ENCODE assay signal across 17 mouse cellular contexts in the genomic region with DNA sequence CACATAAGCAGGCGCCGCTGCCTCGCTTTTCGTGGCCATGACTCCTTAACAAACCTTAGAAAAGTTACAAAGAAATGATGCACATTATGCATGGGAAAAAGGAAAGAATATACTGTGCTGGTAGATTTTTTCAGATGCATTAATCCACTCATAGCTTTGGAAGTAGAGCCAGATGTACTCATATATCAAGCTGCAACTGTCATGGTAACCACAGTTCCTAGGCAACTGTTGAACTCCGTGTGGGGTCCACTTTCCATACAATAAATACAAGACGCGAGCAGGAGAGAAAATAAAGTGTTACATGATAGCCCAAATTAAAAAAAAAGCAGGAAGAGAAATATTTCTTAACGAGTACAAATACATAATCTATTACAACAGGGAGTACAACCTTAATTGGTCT.
DNase-seq lines count a peak whose midpoint lies in the region; ATAC-seq and TF ChIP-seq lines count a peak whose summit lies in the region.
"Had no signal": no experiment of that assay in that cellular context is flagged by ENCODE, and none has a peak within 500 bp of the region (broad histone marks: within the 10 kb centered on the region; RNA-seq: fewer than 3 reads in every experiment).

No protein-coding gene starts in this region.

- TF ChIP-seq CTCF in forebrain, postnatal 0 days (IDR thresholded peaks at IDR 0.05; ENCODE audit: low read depth) = no peak
- TF ChIP-seq CTCF in embryonic fibroblast, embryonic 13.5 days (IDR thresholded peaks at IDR 0.05; ENCODE audit: borderline replicate concordance, insufficient read depth, low read length) = no peak

- no peak overlapping the region for H3K9ac ChIP-seq in forebrain, postnatal 0 days
- no peak overlapping the region for H3K9ac ChIP-seq in forebrain, embryonic 15.5 days (replicated peaks)
- H3K9ac ChIP-seq in lung, embryonic 16.5 days (ENCODE audit: low read length) = no peak overlapping the region
- no peak overlapping the region for H3K9ac ChIP-seq in stomach, embryonic 14.5 days (replicated peaks; ENCODE audit: low read depth, low read length)
- H3K9ac ChIP-seq: midbrain, embryonic 15.5 days; neural tube, embryonic 13.5 days had no signal

- 0 out of 2 replicates have a peak, but pooled peaks have one; percentile 45 for ATAC-seq in forebrain, postnatal 0 days
- no peak for ATAC-seq in forebrain, embryonic 15.5 days (replicated peaks)
- ATAC-seq in lung, embryonic 16.5 days (ENCODE audit: low read depth) = 0 out of 2 replicates have a peak, but pooled peaks have one; percentile 59
- ATAC-seq in stomach, embryonic 14.5 days (ENCODE audit: insufficient number of reproducible peaks, insufficient read depth, low FRiP score, low read depth) = 0 out of 2 replicates have a peak, but pooled peaks have one; percentile 39
- ATAC-seq: midbrain, embryonic 15.5 days had no signal

- no peak overlapping the region for H3K4me3 ChIP-seq in forebrain, postnatal 0 days (ENCODE audit: low read depth, low read length)
- H3K4me3 ChIP-seq in forebrain, embryonic 15.5 days = no peak overlapping the region
- no peak overlapping the region for H3K4me3 ChIP-seq in lung, embryonic 16.5 days (ENCODE audit: low read length)
- H3K4me3 ChIP-seq in embryonic fibroblast, embryonic 13.5 days (ENCODE audit: insufficient read depth, low read length) = no peak overlapping the region
- no peak overlapping the region for H3K4me3 ChIP-seq in stomach, embryonic 14.5 days (ENCODE audit: low read depth, low read length)
- H3K4me3 ChIP-seq: forebrain, embryonic 10.5 days; hindbrain, embryonic 10.5 days; left cerebral cortex, adult 2 months; midbrain, embryonic 15.5 days; neural tube, embryonic 13.5 days had no signal

- DNase-seq in forebrain, postnatal 0 days = no peak
- no peak for DNase-seq in lung, postnatal 10 days
- DNase-seq in adrenal gland, adult (ENCODE audit: inconsistent age in 2 of 2, low spot score in 1 of 2) = no peak
- no peak for DNase-seq in adrenal gland, adult 8-10 months
- DNase-seq: adrenal gland, postnatal 36 days; cerebellum, adult 11-12 months; kidney, postnatal 36 days had no signal

- H3K27ac ChIP-seq in forebrain, postnatal 0 days (ENCODE audit: low read depth, low read length) = no peak overlapping the region
- H3K27ac ChIP-seq in forebrain, embryonic 15.5 days (replicated peaks) = no peak overlapping the region
- H3K27ac ChIP-seq in lung, embryonic 16.5 days (ENCODE audit: low read length) = peak overlapping the region; percentile 66; the same call in 1 of the 2 replicates
- H3K27ac ChIP-seq in embryonic fibroblast, embryonic 13.5 days (ENCODE audit: insufficient read depth, low read length) = peak overlapping the region; percentile 32
- no peak overlapping the region for H3K27ac ChIP-seq in stomach, embryonic 14.5 days (ENCODE audit: low read length)
- H3K27ac ChIP-seq: forebrain, embryonic 10.5 days; hindbrain, embryonic 10.5 days; left cerebral cortex, adult 2 months; midbrain, embryonic 15.5 days; neural tube, embryonic 13.5 days had no signal

- no peaks in the 10 kb centered on the region for H3K4me1 ChIP-seq in forebrain, postnatal 0 days (ENCODE audit: insufficient read depth)
- H3K4me1 ChIP-seq in forebrain, embryonic 15.5 days = no peaks in the 10 kb centered on the region
- H3K4me1 ChIP-seq in lung, embryonic 16.5 days (replicated peaks; ENCODE audit: control insufficient read depth, insufficient read depth, low read length) = peaks cover 16% of the 10 kb centered on the region
- peaks cover 5% of the 10 kb centered on the region for H3K4me1 ChIP-seq in embryonic fibroblast, embryonic 13.5 days (ENCODE audit: control insufficient read depth, insufficient read depth, low read length)
- peaks cover 5% of the 10 kb centered on the region; the same call in 1 of the 2 replicates for H3K4me1 ChIP-seq in stomach, embryonic 14.5 days (ENCODE audit: control insufficient read depth, insufficient read depth, low read length)
- H3K4me1 ChIP-seq: forebrain, embryonic 10.5 days; hindbrain, embryonic 10.5 days; midbrain, embryonic 15.5 days; neural tube, embryonic 13.5 days had no signal

- no peaks in the 10 kb centered on the region for H3K36me3 ChIP-seq in forebrain, postnatal 0 days (ENCODE audit: insufficient read depth)
- no peaks in the 10 kb centered on the region for H3K36me3 ChIP-seq in forebrain, embryonic 15.5 days
- H3K36me3 ChIP-seq in lung, embryonic 16.5 days (ENCODE audit: control insufficient read depth, insufficient read depth, low read length) = no peaks in the 10 kb centered on the region
- no peaks in the 10 kb centered on the region for H3K36me3 ChIP-seq in stomach, embryonic 14.5 days (ENCODE audit: control insufficient read depth, insufficient read depth, low read length)
- H3K36me3 ChIP-seq: forebrain, embryonic 10.5 days; hindbrain, embryonic 10.5 days; midbrain, embryonic 15.5 days; neural tube, embryonic 13.5 days had no signal

- no peak overlapping the region for H3K4me2 ChIP-seq in forebrain, postnatal 0 days (ENCODE audit: low read depth)
- no peak overlapping the region for H3K4me2 ChIP-seq in forebrain, embryonic 15.5 days (replicated peaks)
- no peak overlapping the region for H3K4me2 ChIP-seq in lung, embryonic 16.5 days (ENCODE audit: low read depth, low read length)
- H3K4me2 ChIP-seq in stomach, embryonic 14.5 days (replicated peaks; ENCODE audit: low read depth, low read length) = no peak overlapping the region
- H3K4me2 ChIP-seq: heart, embryonic 11.5 days; midbrain, embryonic 15.5 days; neural tube, embryonic 13.5 days had no signal

- H3K27me3 ChIP-seq in forebrain, postnatal 0 days (ENCODE audit: insufficient read depth, low read length) = no peaks in the 10 kb centered on the region
- H3K27me3 ChIP-seq in forebrain, embryonic 15.5 days = no peaks in the 10 kb centered on the region
- H3K27me3 ChIP-seq in lung, embryonic 16.5 days (ENCODE audit: control insufficient read depth, insufficient read depth, low read depth, low read length) = no peaks in the 10 kb centered on the region
- H3K27me3 ChIP-seq in stomach, embryonic 14.5 days (ENCODE audit: control insufficient read depth, insufficient read depth, low read length) = no peaks in the 10 kb centered on the region
- H3K27me3 ChIP-seq: midbrain, embryonic 15.5 days; neural tube, embryonic 13.5 days had no signal

- no peak for TF ChIP-seq POLR2A in embryonic fibroblast, embryonic 13.5 days (IDR thresholded peaks at IDR 0.05; ENCODE audit: low read depth, low read length)

- H3K9me3 ChIP-seq in forebrain, postnatal 0 days (ENCODE audit: low read length) = no peaks in the 10 kb centered on the region
- H3K9me3 ChIP-seq in forebrain, embryonic 15.5 days = no peaks in the 10 kb centered on the region
- H3K9me3 ChIP-seq in lung, embryonic 16.5 days (ENCODE audit: control insufficient read depth, low read length) = no peaks in the 10 kb centered on the region
- H3K9me3 ChIP-seq in stomach, embryonic 14.5 days (ENCODE audit: control insufficient read depth, low read depth, low read length) = no peaks in the 10 kb centered on the region
- H3K9me3 ChIP-seq: forebrain, embryonic 10.5 days; hindbrain, embryonic 10.5 days; midbrain, embryonic 15.5 days; neural tube, embryonic 13.5 days had no signal

- 67% methylated on average over 8 of the region's 8 CpGs for WGBS in forebrain, postnatal 0 days
- WGBS in forebrain, embryonic 15.5 days = 66% methylated on average over 8 of the region's 8 CpGs
- WGBS in lung, embryonic 16.5 days = 33% methylated on average over 8 of the region's 8 CpGs
- 53% methylated on average over 8 of the region's 8 CpGs for WGBS in stomach, embryonic 14.5 days

Comparison
In these comparisons a context has a peak if more than half of its experiments do, and no peak if none do; other contexts are left out.
1. H3K27ac ChIP-seq: peak in lung, embryonic 16.5 days (single experiment) and embryonic fibroblast, embryonic 13.5 days (single experiment); none in forebrain, postnatal 0 days (single experiment), forebrain, embryonic 15.5 days (single experiment) and stomach, embryonic 14.5 days (single experiment).